Mouse (Mus musculus) cerebellum, adult 2 months (tissue): ENCODE measurements around the gene Popdc2.

Experiments used
- CTCF ChIP-seq: fragments of 200-500 bp; IDR thresholded peaks from 2 replicates; pipeline ENCODE4 v1.5.1; 2011; ENCODE audit warnings: low read depth, mild to moderate bottlenecking, control low read depth, low read length, moderate library complexity, borderline replicate concordance; ENCODE audit not compliant: insufficient read depth
- POLR2A ChIP-seq: fragments of 200-500 bp; IDR thresholded peaks from 2 replicates; pipeline ENCODE4 v1.6.1; 2011; ENCODE audit warnings: low read length, control low read depth, borderline replicate concordance; ENCODE audit not compliant: insufficient read depth

DNA sequence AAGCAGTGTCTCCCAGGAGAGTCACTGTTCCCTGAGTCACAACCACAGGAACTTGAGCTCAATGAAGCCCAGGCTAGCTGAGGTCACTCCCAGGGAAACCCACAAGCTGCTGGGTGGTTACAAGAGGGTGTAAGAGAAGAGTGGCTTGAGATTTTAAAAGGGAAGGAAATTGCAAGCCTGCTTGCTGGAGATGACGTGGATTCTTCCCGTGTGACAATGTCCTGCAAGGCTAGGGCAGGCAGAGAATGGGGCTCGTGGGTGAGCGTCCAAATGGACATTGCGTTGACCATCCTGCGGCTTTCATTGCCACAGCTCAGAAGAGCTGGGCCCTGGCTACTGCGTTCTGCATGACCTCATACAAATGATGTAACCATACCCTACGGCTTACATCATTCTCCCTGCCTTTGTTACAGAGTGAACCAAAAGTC lies 32.2 kb downstream of the Popdc2 start:
- no peak for TF ChIP-seq CTCF
- TF ChIP-seq POLR2A: no peak
